Mouse (Mus musculus) G1E (cell line): Measurements from ENCODE around the gene Ube2g1. TPM values are rescaled to one million over a fixed set of nuclear protein-coding genes. Genes with fewer than 3 reads are reported as not detected.
"Not testable (repeated sequence)": the region's sequence is repeated elsewhere in the genome, so short reads cannot be mapped to it uniquely, and the experiment has no call there.

Experiments used
- ATAC-seq: 2 replicates; pipeline ENCODE4 v1.8.0; 2016; ENCODE audit warnings: mild to moderate bottlenecking; ENCODE audit not compliant: insufficient number of reproducible peaks, poor library complexity, low FRiP score, severe bottlenecking; ENCODE audit errors: extremely low read depth
- DNase-seq: peaks from one replicate; pipeline ENCODE4 v3.0.0; 2012; ENCODE audit warnings: low spot score
- H3K27me3 ChIP-seq: 2 replicates; pipeline ENCODE4 v1.6.1; 2012; ENCODE audit warnings: mild to moderate bottlenecking, low read length, inconsistent platforms; ENCODE audit not compliant: insufficient read depth
- H3K36me3 ChIP-seq: replicated peaks from 2 replicates; pipeline ENCODE3; 2012; ENCODE audit warnings: mild to moderate bottlenecking, inconsistent platforms
- H3K4me1 ChIP-seq: 2 replicates; pipeline ENCODE4 v1.6.1; 2012; ENCODE audit warnings: low read depth, low read length, inconsistent platforms, mixed read lengths; ENCODE audit not compliant: insufficient read depth
- H3K4me3 ChIP-seq: 2 replicates; pipeline ENCODE4 v1.5.1; 2012; ENCODE audit warnings: low read depth, mild to moderate bottlenecking, inconsistent platforms, low read length, moderate library complexity, mixed read lengths
- H3K9me3 ChIP-seq: replicated peaks from 2 replicates; pipeline ENCODE4 v1.6.1; 2012; ENCODE audit warnings: inconsistent platforms
- CTCF ChIP-seq: IDR thresholded peaks from 2 replicates; pipeline ENCODE4 v1.5.1; 2012; ENCODE audit warnings: low read depth, low read length, inconsistent platforms, mixed read lengths
- GATA1 ChIP-seq: IDR thresholded peaks from 2 replicates; pipeline ENCODE4 v1.6.1; 2012; ENCODE audit warnings: borderline replicate concordance, low read length, inconsistent platforms, mixed read lengths
- GATA2 ChIP-seq: IDR thresholded peaks from 2 replicates; pipeline ENCODE4 v1.6.1; 2012; ENCODE audit warnings: low read depth, low read length, inconsistent platforms, borderline replicate concordance
- POLR2AphosphoS5 ChIP-seq: IDR thresholded peaks from 2 replicates; pipeline ENCODE4 v1.6.1; 2012; ENCODE audit warnings: low read depth, low read length, inconsistent platforms; ENCODE audit not compliant: insufficient replicate concordance
- TAL1 ChIP-seq: conservative IDR thresholded peaks from 2 replicates; pipeline ENCODE4 v1.6.1; 2012; ENCODE audit warnings: low read depth, low read length, inconsistent platforms, mixed read lengths
- polyA plus RNA-seq: library from polyadenylated mRNA; stranded (reverse); fragments of >175 nt; gene quantifications from 2 replicates; pipeline ENCODE4 v1.2.3, GENCODE M21; 2012
- total RNA-seq, 2 experiments: library from RNA; stranded (forward) in 1 of 2; stranded (reverse) in 1 of 2; fragments of 200-1000 nt in 1 of 2; fragments of >200 nt in 1 of 2; fragmentation: Nextera tagmentation in 1 of 2; gene quantifications; 2 replicates each; pipeline ENCODE4 v1.2.3; 2014 to 2017

The Ube2g1 gene
- total and polyA plus RNA-seq, 3 experiments = 32.2 to 98.9 (median 60.1) TPM

DNA sequence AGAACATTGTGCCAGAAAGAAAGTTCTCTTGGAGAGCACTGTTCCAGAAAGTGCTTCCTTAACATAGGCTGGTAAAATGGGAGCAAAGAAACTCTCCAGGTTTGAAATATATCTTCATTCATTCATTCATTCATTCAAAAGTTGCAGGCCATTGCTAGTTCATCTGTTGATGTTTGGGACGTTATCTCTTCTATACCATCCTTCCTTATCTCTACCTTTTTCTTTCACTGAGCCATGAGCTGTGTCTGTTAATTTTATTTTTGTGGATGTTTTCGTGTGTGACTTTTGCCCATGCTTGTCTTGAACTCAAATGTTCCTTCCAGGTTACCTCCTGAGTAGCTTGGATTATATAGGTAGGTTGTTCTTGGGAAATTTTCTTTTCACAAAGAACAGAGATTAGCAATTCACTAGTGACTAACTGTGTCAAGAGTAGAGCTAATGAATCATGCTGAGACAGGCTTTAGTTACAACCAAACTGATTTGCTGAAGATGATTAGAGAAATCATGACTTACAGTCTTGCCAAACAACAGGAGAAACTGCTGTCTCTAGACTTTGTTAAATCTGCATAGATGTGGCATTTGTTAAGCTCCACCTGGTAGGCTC is 89.4 kb downstream of the Ube2g1 start:
- TF ChIP-seq GATA2 (no peak), GATA1 (no peak), TAL1 (peak; percentile 35)
- DNase-seq (no peak), ATAC-seq (no peak)
- H3K9me3 ChIP-seq = 0 out of 2 replicates have a peak, but pooled peaks cover 3% of the 10 kb centered on the region
- no peaks in the 10 kb centered on the region for H3K27me3 ChIP-seq
- H3K4me1 ChIP-seq = peaks cover 73% of the 10 kb centered on the region
- H3K36me3 ChIP-seq = peaks cover 47% of the 10 kb centered on the region
- no peak overlapping the region; the same call in 1 of the 2 replicates for H3K4me3 ChIP-seq

DNA sequence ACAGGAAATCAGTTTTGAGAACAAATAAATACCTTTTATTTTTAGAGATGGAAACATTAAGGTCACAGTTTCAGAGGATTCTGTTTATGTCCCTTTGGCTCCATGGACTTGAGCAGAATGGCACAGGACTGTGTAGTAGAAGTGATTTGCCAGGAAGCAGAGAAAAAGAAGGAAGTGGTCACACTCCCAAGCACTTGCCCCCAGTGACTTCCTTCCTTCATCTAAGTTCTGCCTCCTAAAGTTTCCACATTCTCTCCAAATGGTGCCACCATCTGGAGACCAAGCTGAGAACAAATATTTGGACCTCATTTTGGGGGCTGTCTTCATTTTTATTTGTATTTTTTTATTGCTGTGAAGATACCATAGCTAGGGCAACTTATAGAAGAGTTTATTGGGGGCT is 90.2 kb downstream of the Ube2g1 start:
- H3K4me3 ChIP-seq = no peak overlapping the region
- ATAC-seq (no peak), DNase-seq (no peak)
- TF ChIP-seq GATA1 (no peak), TAL1 (no peak), POLR2AphosphoS5 (no peak), GATA2 (no peak), CTCF (no peak)
- H3K4me1 ChIP-seq = peaks cover 65% of the 10 kb centered on the region
- peaks cover 51% of the 10 kb centered on the region for H3K36me3 ChIP-seq
- H3K27me3 ChIP-seq = no peaks in the 10 kb centered on the region
- 0 out of 2 replicates have a peak, but pooled peaks cover 3% of the 10 kb centered on the region for H3K9me3 ChIP-seq

DNA sequence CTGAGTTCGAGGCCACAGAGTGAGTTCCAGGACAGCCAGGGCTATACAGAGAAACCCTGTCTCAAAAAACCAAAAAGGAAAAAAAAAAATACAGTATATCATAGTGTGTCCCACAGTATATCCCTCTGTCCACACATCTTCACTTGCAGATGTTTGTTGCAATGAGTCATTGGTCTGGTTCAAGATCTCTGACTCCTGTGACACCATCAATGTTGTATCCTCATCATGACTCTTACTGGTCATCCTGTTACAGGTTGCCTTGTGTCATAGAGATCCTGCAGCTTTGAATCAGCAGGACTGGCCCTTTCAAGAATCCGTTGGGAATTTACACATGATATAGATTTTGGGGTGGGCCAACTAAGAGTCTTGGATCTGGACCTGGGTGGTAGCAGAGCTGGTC is 98.0 kb downstream of the Ube2g1 start:
- not testable (repeated sequence) for ATAC-seq, H3K27me3 ChIP-seq, H3K9me3 ChIP-seq, DNase-seq, H3K4me3 ChIP-seq
- H3K36me3 ChIP-seq = peaks cover 71% of the 10 kb centered on the region
- H3K4me1 ChIP-seq = peaks cover 31% of the 10 kb centered on the region

DNA sequence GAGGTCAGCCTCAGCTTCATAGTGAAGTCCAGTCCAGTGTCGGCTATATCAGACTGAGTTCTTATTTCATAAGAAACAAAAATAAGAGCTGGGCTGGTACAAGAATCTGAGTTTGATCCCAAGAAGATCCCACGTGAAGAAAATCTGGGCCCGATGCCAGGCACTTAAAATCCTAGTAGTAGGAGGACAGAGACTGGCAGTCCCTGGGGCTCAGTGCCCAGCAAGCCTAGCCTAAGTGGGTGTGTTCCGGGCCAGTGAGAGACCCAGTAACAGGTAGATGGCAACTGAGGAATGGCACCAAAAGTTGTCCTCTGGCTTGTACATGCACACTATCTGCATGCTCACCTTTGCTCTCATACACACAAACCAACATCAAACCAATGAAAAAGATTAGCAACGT is 105.6 kb downstream of the Ube2g1 start:
- TF ChIP-seq CTCF (no peak), TAL1 (no peak), GATA2 (no peak), POLR2AphosphoS5 (no peak), GATA1 (no peak)
- Histone ChIP-seq H3K9me3 (0 out of 2 replicates have a peak, but pooled peaks cover 2% of the 10 kb centered on the region), H3K4me3 (no peak overlapping the region), H3K4me1 (no peaks in the 10 kb centered on the region; the same call in none of the 2 replicates), H3K27me3 (no peaks in the 10 kb centered on the region), H3K36me3 (peaks cover 69% of the 10 kb centered on the region)
- DNase-seq (no peak), ATAC-seq (no peak)

DNA sequence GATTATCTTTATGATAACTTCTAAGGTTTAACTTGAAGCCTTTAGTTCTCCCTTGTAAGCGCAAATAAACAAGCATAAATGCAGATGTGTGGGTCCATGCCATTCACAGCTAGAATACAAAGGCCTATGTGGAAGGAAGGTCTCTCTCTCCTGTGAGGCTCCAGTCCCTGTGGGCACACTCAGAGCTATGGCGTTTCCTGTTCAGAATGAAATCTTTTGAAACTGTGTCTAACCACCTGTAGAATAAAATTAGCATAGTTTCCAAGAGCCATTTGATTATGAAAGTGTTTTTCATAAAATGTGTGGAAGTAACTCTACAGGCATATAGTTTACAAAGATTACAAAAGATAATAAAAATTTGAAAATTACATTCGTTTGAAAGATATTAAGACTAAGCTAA is 111.1 kb downstream of the Ube2g1 start:
- peaks cover 19% of the 10 kb centered on the region for H3K4me1 ChIP-seq
- TF ChIP-seq CTCF (no peak), POLR2AphosphoS5 (no peak)
- DNase-seq (no peak), ATAC-seq (no peak)
- H3K4me3 ChIP-seq = no peak overlapping the region
- no peaks in the 10 kb centered on the region for H3K9me3 ChIP-seq
- H3K27me3 ChIP-seq = no peaks in the 10 kb centered on the region
- H3K36me3 ChIP-seq = peaks cover 72% of the 10 kb centered on the region

DNA sequence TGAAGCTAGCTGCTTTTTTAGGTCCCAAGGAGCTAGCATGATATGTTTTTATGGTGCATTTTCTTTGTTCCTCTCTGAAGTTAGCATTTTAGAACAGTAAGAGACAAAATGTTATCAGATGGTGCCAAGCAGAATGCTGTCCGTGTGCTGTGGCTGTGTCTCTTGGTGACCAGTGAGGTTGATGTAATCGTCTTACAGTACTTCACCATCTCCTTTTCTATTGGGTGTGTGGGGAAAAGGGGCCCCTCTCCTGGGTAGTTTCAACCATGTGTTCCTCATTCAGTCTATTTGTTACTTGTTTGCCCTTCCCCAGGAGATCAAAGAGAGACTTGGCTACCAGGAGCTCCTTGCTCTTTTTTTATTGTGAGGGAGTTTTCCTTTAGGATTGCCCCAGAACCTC is 116.1 kb downstream of the Ube2g1 start:
- H3K9me3 ChIP-seq = no peaks in the 10 kb centered on the region
- ATAC-seq (no peak), DNase-seq (no peak)
- peaks cover 21% of the 10 kb centered on the region for H3K4me1 ChIP-seq
- no peak overlapping the region for H3K4me3 ChIP-seq
- TF ChIP-seq GATA1 = no peak
- TF ChIP-seq GATA2 = no peak
- TF ChIP-seq TAL1 = no peak
- no peak for TF ChIP-seq POLR2AphosphoS5
- TF ChIP-seq CTCF = no peak
- H3K27me3 ChIP-seq = no peaks in the 10 kb centered on the region
- peaks cover 71% of the 10 kb centered on the region for H3K36me3 ChIP-seq

DNA sequence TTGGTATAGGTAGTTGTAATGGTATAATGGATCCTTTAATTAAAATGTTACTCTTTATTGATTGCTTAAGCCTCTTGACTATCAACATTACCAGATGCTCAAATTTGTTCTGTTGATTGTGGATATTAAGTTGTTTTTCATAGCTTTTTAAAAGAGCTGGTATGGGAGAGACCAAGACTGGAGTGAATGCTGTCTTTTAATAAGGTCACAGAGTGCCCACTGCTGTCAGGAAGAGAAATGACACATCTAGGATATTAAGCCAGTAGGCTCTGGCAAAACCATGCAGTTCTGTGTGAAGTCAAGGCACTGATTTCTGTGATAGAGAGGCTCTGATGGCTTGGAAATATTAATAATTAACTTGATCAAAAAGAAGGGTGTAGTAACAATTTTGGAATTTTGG is 116.8 kb downstream of the Ube2g1 start:
- H3K27me3 ChIP-seq = no peaks in the 10 kb centered on the region
- ATAC-seq = no peak
- H3K36me3 ChIP-seq = peaks cover 73% of the 10 kb centered on the region
- H3K9me3 ChIP-seq = no peaks in the 10 kb centered on the region
- H3K4me3 ChIP-seq = no peak overlapping the region
- DNase-seq = peak; percentile 3
- TF ChIP-seq GATA1 (no peak), CTCF (no peak), POLR2AphosphoS5 (no peak), TAL1 (no peak), GATA2 (no peak)
- peaks cover 17% of the 10 kb centered on the region for H3K4me1 ChIP-seq
